Mouse (Mus musculus): ENCODE results near the gene Snw1.

The Snw1 gene

GRCm38 (mm10) chr12:87421708-87422507 lies 50.2 kb downstream of the Snw1 start:
- DNase-seq (ENCODE audit: low spot score): no peak

GRCm38 (mm10) chr12:87419974-87420485 lies 52.0 kb downstream of the Snw1 start:
- no peak for DNase-seq (ENCODE audit: low spot score)

- DNase-seq (ENCODE audit: low spot score): no peak
Observed at GRCm38 (mm10) chr12:87418921-87419320, 53.2 kb downstream of the Snw1 start.

- peak; percentile 58 for DNase-seq (ENCODE audit: low spot score)
Observed at GRCm38 (mm10) chr12:87416690-87417089, 55.4 kb downstream of the Snw1 start.

- no peak for DNase-seq (ENCODE audit: low spot score)
Observed at GRCm38 (mm10) chr12:87415358-87415757, 56.7 kb downstream of the Snw1 start.

- peak; percentile 67 for DNase-seq (ENCODE audit: low spot score)
Observed at GRCm38 (mm10) chr12:87413179-87413790, 58.8 kb downstream of the Snw1 start.

- no peak for DNase-seq (ENCODE audit: low spot score)
Observed at GRCm38 (mm10) chr12:87410999-87411398, 61.1 kb downstream of the Snw1 start.

- no peak for DNase-seq (ENCODE audit: low spot score)
Observed at GRCm38 (mm10) chr12:87409123-87409522, 63.0 kb downstream of the Snw1 start.

- DNase-seq (ENCODE audit: low spot score): no peak
Observed at GRCm38 (mm10) chr12:87407869-87408605, 64.0 kb downstream of the Snw1 start.

- no peak for DNase-seq (ENCODE audit: low spot score)
Observed at GRCm38 (mm10) chr12:87405721-87406120, 66.4 kb downstream of the Snw1 start.

- DNase-seq (ENCODE audit: low spot score): no peak
Observed at GRCm38 (mm10) chr12:87405165-87405564, 66.9 kb downstream of the Snw1 start.

GRCm38 (mm10) chr12:87401883-87402282 lies 70.2 kb downstream of the Snw1 start:
- no peak for DNase-seq (ENCODE audit: low spot score)

- no peak for DNase-seq (ENCODE audit: low spot score)
Observed at GRCm38 (mm10) chr12:87399119-87399819, 72.8 kb downstream of the Snw1 start.
